Mouse (Mus musculus) adrenal gland, postnatal 0 days (tissue): ENCODE measurements around the gene Dpp4. TPM values are rescaled to one million over a fixed set of nuclear protein-coding genes. Genes with fewer than 3 reads are reported as not detected.

Experiments used
- polyA plus RNA-seq: library from polyadenylated mRNA; unstranded; fragments of >200 nt; fragmentation: Nextera tagmentation; extraction: Ambion mirVana; gene quantifications from 2 replicates; pipeline ENCODE4 v1.2.1, GENCODE M21; 2015

The Dpp4 gene
- polyA plus RNA-seq: 4.1 and 5.8 TPM in 2 replicates

DNA sequence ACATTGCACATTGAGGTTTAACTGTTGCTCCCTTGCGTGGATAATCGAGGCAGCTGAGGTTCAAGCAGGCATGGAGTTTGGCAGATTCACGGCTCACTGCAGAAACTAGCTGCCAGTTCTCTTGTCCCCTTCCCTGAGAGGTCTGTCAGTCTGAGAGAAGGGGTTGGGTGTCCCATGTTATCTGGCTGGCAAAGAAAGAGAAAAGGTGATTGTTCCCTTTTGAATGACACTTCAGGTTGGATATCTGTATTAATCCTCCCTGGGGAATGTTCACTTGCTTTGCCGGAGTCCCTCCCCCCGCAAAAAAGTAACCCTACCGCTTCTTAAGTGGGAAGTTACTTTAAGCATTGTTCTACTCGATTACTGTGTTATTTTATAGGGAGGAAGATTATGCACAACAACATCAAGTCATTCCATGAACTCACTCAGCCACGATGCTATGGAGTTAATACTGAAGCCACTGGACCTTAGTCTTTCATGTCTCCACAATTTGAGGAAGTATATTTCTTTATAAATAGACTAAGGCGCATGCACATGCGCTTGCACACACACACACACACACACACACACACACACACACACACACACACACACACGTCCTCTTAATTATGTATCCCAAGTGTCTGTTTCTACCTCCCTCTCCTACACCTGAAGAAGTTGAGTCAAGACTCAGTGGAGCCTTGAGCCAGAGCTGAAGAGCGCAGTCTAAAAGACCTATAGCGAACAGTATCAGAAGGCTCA, at the start of gene Dpp4:
Gene Dpp4 (minus strand): TSS at position 151 of the 741 bp plus-strand sequence.

Other genes starting within 250 kb of the Dpp4 start
- 0.25 TPM in 1 of 2 replicates, not detected in the other for gene Gcg, start 71.4 kb upstream of the Dpp4 start, polyA plus RNA-seq
- 6.9 and 15.2 TPM in 2 replicates for gene Fap, start 161.8 kb upstream of the Dpp4 start, polyA plus RNA-seq
- 7.0 and 8.2 TPM in 2 replicates for gene Ifih1, start 234.0 kb upstream of the Dpp4 start, polyA plus RNA-seq